Mouse (Mus musculus) embryonic facial prominence, embryonic 15.5 days (tissue): ENCODE data around the gene Spef1. TPM values are rescaled to one million over a fixed set of nuclear protein-coding genes. Genes with fewer than 3 reads are reported as not detected.

ENCODE experiments used
- ATAC-seq: fragments of 200-750 bp; cut with Nextera tagmentation; 2 replicates; pipeline ENCODE4 v1.8.0; 2017; ENCODE audit warnings: low read depth, moderate TSS enrichment; ENCODE audit not compliant: insufficient number of reproducible peaks, low FRiP score, low TSS enrichment
- H3K27ac ChIP-seq: fragments of 300-500 bp; sonication (generic); replicated peaks from 2 replicates; pipeline ENCODE4 v1.5.1; 2015; ENCODE audit warnings: mild to moderate bottlenecking, inconsistent platforms
- H3K27me3 ChIP-seq: fragments of 300-500 bp; sonication (generic); 2 replicates; pipeline ENCODE4 v1.6.1; 2015; ENCODE audit warnings: inconsistent platforms
- H3K36me3 ChIP-seq: fragments of 300-500 bp; sonication (generic); 2 replicates; pipeline ENCODE4 v1.6.1; 2015; ENCODE audit warnings: mild to moderate bottlenecking, inconsistent platforms
- H3K4me1 ChIP-seq: fragments of 300-500 bp; sonication (generic); 2 replicates; pipeline ENCODE4 v1.6.1; 2015; ENCODE audit warnings: inconsistent platforms
- H3K4me2 ChIP-seq: fragments of 300-500 bp; sonication (generic); replicated peaks from 2 replicates; pipeline ENCODE4 v1.6.1; 2015; ENCODE audit warnings: mild to moderate bottlenecking, inconsistent platforms
- H3K4me3 ChIP-seq: fragments of 300-500 bp; sonication (generic); replicated peaks from 2 replicates; pipeline ENCODE4 v1.5.1; 2015; ENCODE audit warnings: mild to moderate bottlenecking, inconsistent platforms
- H3K9ac ChIP-seq: fragments of 300-500 bp; sonication (generic); 2 replicates; pipeline ENCODE4 v1.6.1; 2015; ENCODE audit warnings: inconsistent platforms
- H3K9me3 ChIP-seq: fragments of 300-500 bp; sonication (generic); replicated peaks from 2 replicates; pipeline ENCODE4 v1.6.1; 2016; ENCODE audit warnings: inconsistent platforms
- WGBS: fragments of 180-500 bp; shearing (Covaris S2); methylation state at CpG from one replicate; pipeline ENCODE4 v1.1.7; 2015; 5-methylcytosine and 5-hydroxymethylcytosine counted together
- polyA plus RNA-seq: library from polyadenylated mRNA; unstranded; fragments of >200 nt; fragmentation: Nextera tagmentation; extraction: Ambion mirVana; gene quantifications from 2 replicates; pipeline ENCODE4 v1.2.1, GENCODE M21; 2015

Spef1 gene
- polyA plus RNA-seq, 1 experiment from 2014 or later, result 15.2 TPM

DNA sequence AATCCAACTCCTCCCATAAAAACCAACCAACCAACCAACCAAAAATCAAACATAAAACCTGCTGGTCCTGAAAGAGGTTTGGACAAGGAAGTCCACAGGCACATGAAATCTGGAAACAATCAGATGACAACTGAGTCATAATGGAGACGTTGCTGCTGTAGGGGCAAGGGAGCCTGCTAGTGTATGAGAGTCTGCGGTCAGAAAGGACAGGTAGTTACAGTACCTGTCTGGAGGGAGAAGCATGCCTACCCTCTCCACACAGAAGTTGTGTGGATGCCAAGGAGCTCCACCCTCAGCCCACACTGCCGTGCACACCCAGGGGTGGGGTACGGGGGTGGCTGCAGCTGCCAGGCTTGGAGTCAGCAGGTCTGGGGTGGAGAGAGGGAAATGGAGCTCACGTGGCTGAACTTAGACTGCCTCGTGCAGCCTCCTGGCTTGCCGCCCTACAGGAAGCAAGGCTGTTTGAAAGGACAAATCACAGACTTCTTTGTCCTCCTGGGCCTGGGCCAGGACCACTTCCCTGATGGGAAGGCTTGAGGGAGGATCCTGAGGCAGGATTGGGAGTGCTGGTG lies 17.4 kb upstream of the Spef1 start:
- Histone ChIP-seq H3K4me1 (peaks cover 21% of the 10 kb centered on the region), H3K9me3 (no peaks in the 10 kb centered on the region), H3K4me2 (peak overlapping the region; percentile 29; the same call in 1 of the 2 replicates), H3K27me3 (no peaks in the 10 kb centered on the region), H3K36me3 (peaks cover 13% of the 10 kb centered on the region), H3K9ac (no peak overlapping the region), H3K27ac (peak overlapping the region; percentile 93), H3K4me3 (no peak overlapping the region)
- WGBS, result 15% methylated on average over 7 of the region's 7 CpGs
- peak; percentile 94 for ATAC-seq

DNA sequence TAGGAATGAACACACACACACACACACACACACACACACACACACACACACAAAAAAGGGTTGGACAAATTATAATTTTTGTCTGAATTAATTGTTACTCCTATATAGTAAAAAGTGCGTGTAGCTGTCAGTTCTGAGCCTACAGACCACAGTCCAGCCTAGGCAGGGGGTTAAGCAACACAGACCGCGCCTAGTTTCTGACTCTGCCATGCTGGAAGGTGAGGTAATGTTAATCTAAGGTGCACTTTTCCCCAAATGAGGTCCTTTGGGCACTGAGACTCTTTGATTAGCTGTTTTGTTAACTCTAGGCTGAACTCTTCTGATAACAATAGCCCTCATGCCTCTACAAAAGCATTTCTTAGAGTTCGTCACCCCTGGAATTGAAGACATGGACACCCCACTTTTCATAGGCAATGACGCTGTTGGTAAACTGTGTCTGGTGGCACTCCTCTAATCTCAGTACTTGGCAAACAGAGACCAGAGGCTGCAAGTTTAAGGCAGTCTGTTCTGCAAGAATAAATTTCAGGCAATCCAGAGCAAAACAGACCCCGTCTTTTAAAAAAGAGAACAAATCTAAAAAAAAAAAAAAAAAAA lies 16.8 kb upstream of the Spef1 start:
- Histone ChIP-seq H3K27ac (peak overlapping the region; percentile 93), H3K4me3 (no peak overlapping the region), H3K27me3 (no peaks in the 10 kb centered on the region), H3K9me3 (no peaks in the 10 kb centered on the region), H3K4me1 (peaks cover 18% of the 10 kb centered on the region), H3K36me3 (peaks cover 15% of the 10 kb centered on the region), H3K9ac (no peak overlapping the region), H3K4me2 (no peak overlapping the region)
- ATAC-seq, result no peak
- WGBS, result 74% methylated on average over 6 of the region's 6 CpGs

GRCm38 (mm10) chr2:131201262-131201661 lies 14.2 kb upstream of the Spef1 start:
- 86% methylated on average over 3 of the region's 3 CpGs for WGBS
- Histone ChIP-seq H3K9me3 (no peaks in the 10 kb centered on the region), H3K4me2 (no peak overlapping the region), H3K4me3 (no peak overlapping the region), H3K9ac (no peak overlapping the region), H3K27me3 (no peaks in the 10 kb centered on the region), H3K27ac (no peak overlapping the region), H3K36me3 (peaks cover 34% of the 10 kb centered on the region), H3K4me1 (peaks cover 18% of the 10 kb centered on the region)
- no peak for ATAC-seq

DNA sequence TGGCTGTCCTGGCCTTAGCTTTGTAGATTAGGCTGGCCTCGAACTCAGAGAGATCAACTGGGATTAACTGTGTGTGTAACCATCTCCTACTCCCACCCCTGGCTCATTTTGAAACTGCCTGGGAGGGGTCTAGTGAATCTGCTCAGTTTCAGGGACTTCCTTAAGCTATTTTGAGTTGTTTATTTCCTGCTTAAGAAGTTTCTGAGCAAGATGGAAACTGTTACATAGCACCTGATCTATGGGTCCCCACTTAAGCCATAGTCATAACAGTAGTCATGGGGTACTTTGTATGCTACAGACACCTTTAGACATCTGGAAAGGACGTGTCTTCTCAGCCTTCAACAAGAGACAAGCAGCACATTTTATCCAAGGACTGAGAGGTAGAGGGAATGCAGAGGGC lies 13.6 kb upstream of the Spef1 start:
- Histone ChIP-seq H3K27ac (no peak overlapping the region), H3K9ac (no peak overlapping the region), H3K4me1 (peaks cover 18% of the 10 kb centered on the region), H3K36me3 (peaks cover 34% of the 10 kb centered on the region), H3K27me3 (no peaks in the 10 kb centered on the region), H3K4me3 (no peak overlapping the region), H3K9me3 (no peaks in the 10 kb centered on the region), H3K4me2 (no peak overlapping the region)
- WGBS, result 75% methylated on average over 2 of the region's 2 CpGs
- no peak for ATAC-seq

DNA sequence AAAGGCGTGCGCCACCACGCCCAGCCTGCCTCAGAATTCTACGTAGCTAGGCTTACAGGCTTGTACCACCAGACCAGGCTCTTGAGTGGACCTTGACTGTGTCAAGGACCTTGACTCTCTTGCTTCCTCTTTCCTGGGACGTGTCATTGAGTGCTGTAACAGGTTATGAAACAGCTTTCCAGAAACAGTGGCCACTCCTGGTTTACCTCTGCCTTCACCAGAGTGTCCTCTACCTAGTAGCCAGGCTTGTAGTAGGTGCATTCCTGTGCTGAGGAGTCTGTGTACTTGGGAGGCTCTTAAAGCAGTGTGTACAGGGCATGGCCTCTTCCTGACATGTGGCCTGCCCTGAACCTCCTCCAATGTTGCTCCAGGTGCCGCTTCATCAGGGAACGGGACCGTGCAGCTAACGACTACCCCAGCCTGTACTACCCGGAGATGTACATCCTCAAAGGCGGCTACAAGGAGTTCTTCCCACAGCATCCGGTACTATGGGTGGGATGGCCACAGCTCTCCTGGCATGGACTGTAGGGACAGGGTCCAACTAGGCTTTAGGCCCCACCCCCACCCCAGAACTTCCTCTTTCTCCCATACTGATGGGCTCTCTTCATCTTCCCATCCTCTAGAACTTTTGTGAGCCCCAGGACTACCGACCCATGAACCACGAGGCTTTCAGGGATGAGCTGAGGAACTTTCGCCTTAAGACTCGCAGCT lies 9.7 kb upstream of the Spef1 start:
- no peak overlapping the region for H3K4me2 ChIP-seq
- no peaks in the 10 kb centered on the region for H3K27me3 ChIP-seq
- no peak for ATAC-seq
- peaks cover 71% of the 10 kb centered on the region for H3K36me3 ChIP-seq
- no peak overlapping the region for H3K4me3 ChIP-seq
- H3K27ac ChIP-seq, result no peak overlapping the region
- no peak overlapping the region for H3K9ac ChIP-seq
- 89% methylated on average over 16 of the region's 16 CpGs for WGBS
- no peaks in the 10 kb centered on the region for H3K4me1 ChIP-seq
- H3K9me3 ChIP-seq, result no peaks in the 10 kb centered on the region

GRCm38 (mm10) chr2:131191005-131191390 lies 3.9 kb upstream of the Spef1 start:
- no peak for ATAC-seq
- Histone ChIP-seq H3K36me3 (peaks cover 51% of the 10 kb centered on the region), H3K4me1 (peaks cover 40% of the 10 kb centered on the region), H3K4me2 (no peak overlapping the region), H3K27me3 (no peaks in the 10 kb centered on the region), H3K4me3 (no peak overlapping the region), H3K9me3 (no peaks in the 10 kb centered on the region), H3K27ac (no peak overlapping the region), H3K9ac (no peak overlapping the region)
- 69% methylated on average over 7 of the region's 7 CpGs for WGBS

DNA sequence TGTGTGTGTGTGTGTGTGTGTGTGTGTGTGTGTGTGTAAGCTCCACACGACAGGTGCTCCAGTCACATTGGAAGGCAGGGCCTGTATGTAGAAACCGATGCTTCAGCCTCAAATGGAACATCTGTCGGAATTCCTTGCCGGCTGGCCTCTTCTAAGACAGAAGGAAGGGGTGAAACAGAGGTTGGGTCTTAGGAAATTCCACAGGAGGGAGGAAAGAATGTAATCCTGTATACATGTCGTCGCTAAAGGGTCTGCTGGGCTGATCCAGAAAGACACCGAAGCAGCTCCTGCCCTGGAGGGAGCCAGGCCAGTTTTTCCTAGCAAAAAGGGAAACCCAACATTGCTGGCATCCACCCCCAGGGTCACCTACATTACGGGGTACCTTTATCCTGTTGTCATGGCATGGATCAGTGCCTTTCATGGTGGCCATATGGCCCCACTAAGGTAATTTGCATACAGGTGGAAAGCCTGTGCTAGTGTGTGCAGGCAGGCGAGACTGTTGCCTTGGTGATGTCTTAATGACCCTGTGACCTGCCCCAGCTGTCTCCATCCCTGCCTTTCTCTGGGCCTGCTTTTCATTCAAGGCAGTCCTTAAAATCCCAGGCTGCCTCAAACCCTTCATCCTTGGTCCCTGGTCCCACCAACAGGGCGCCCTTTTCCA lies 3.4 kb upstream of the Spef1 start:
- Histone ChIP-seq H3K27ac (peak overlapping the region; percentile 3; the same call in 1 of the 2 replicates), H3K27me3 (no peaks in the 10 kb centered on the region), H3K36me3 (peaks cover 48% of the 10 kb centered on the region), H3K4me2 (no peak overlapping the region), H3K4me1 (peaks cover 40% of the 10 kb centered on the region), H3K4me3 (no peak overlapping the region), H3K9ac (no peak overlapping the region), H3K9me3 (no peaks in the 10 kb centered on the region)
- ATAC-seq, result no peak
- WGBS, result 31% methylated on average over 10 of the region's 10 CpGs

DNA sequence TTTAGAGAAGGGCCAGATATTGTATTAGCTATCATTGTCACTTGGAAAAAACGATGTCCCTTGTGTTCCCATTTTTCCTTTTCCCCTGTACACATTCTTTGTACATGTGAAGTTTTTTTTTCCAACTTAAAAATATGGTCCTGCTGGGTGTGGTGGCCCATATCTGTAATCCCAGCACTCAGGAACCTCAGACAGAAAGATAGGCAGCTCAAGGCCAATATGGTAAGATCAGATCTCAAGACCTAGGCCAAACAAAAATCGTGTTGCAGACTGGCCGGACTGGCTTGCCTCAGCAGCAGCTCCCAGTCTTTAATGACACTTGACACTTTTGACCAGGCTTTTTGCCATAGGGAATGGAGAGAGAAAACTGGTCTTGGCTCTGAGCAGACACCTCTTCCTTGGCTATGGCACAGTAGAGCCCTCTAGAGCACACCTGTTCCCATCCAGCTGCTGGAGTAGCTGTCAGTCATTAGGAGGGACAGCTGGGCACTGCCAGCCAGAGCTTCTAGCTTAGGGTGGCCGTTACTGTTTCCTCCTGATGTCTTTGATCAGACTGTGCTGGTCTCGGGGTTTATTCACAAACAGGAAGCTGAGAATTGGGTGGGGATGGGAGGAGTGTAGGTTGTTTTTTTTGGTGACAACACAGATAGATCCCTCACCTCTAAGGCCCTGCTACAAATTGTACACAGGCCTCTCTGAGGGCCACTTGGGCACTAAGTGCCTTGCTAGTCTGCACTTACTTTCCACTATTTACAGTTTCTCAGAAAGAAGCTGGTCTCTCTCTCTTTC lies 2.6 kb upstream of the Spef1 start:
- no peak for ATAC-seq
- H3K4me1 ChIP-seq, result peaks cover 40% of the 10 kb centered on the region
- no peak overlapping the region for H3K9ac ChIP-seq
- H3K27me3 ChIP-seq, result no peaks in the 10 kb centered on the region
- H3K4me3 ChIP-seq, result no peak overlapping the region
- H3K4me2 ChIP-seq, result no peak overlapping the region
- peak overlapping the region; percentile 3; the same call in 1 of the 2 replicates for H3K27ac ChIP-seq
- H3K36me3 ChIP-seq, result peaks cover 41% of the 10 kb centered on the region
- WGBS, result 45% methylated on average over 5 of the region's 5 CpGs
- no peaks in the 10 kb centered on the region for H3K9me3 ChIP-seq

- H3K4me3 ChIP-seq, result no peak overlapping the region
- peaks cover 27% of the 10 kb centered on the region for H3K36me3 ChIP-seq
- peaks cover 40% of the 10 kb centered on the region for H3K4me1 ChIP-seq
- 91% methylated on average over 5 of the region's 5 CpGs for WGBS
- ATAC-seq, result no peak
- H3K4me2 ChIP-seq, result peak overlapping the region; percentile 92; the same call in 1 of the 2 replicates
- H3K27ac ChIP-seq, result no peak overlapping the region
- H3K9ac ChIP-seq, result no peak overlapping the region
- no peaks in the 10 kb centered on the region for H3K9me3 ChIP-seq
- H3K27me3 ChIP-seq, result no peaks in the 10 kb centered on the region
Measured at GRCm38 (mm10) chr2:131188311-131188710, 1.2 kb upstream of the Spef1 start.

GRCm38 (mm10) chr2:131187602-131187922 lies 480 bp upstream of the Spef1 start:
- Histone ChIP-seq H3K27ac (no peak overlapping the region), H3K9ac (peak overlapping the region; percentile 63), H3K4me1 (peaks cover 40% of the 10 kb centered on the region), H3K4me2 (peak overlapping the region; percentile 92), H3K9me3 (no peaks in the 10 kb centered on the region), H3K27me3 (no peaks in the 10 kb centered on the region), H3K4me3 (peak overlapping the region; percentile 70), H3K36me3 (peaks cover 20% of the 10 kb centered on the region; the same call in 1 of the 2 replicates)
- no peak for ATAC-seq
- 25% methylated on average over 3 of the region's 3 CpGs for WGBS

DNA sequence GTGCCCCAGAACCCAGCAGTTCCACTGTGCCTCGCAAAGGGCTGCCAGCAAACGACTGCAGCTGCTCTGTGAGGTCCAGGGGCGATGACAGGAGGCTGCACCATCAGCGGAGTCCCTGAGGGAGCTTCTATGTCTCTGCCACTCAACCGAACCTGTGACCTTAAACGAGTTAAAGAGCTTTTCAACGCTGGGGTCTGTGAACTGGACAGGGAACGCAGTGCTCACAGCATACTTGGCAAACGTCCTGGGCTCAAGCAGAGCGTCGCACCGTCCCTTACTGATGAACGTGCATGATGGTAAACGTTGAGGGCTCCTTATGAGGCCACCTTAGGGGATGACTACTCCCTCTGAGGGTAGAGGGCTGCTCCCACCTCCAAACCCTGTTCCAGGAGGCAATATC lies 739 bp downstream of the Spef1 start:
- ATAC-seq, result no peak
- Histone ChIP-seq H3K9me3 (no peaks in the 10 kb centered on the region), H3K9ac (peak overlapping the region; percentile 63)

More for the DNA sequence above, 739 bp downstream of the Spef1 start:
- peaks cover 9% of the 10 kb centered on the region; the same call in 1 of the 2 replicates for H3K36me3 ChIP-seq
- H3K27ac ChIP-seq, result peak overlapping the region; percentile 65
- 1% methylated on average over 14 of the region's 14 CpGs for WGBS
- H3K27me3 ChIP-seq, result no peaks in the 10 kb centered on the region
- peak overlapping the region; percentile 92 for H3K4me2 ChIP-seq
- H3K4me3 ChIP-seq, result peak overlapping the region; percentile 70
- H3K4me1 ChIP-seq, result peaks cover 40% of the 10 kb centered on the region
